Mouse (Mus musculus): Measurements from ENCODE around the gene Zbed3. TPM values are rescaled to one million over a fixed set of nuclear protein-coding genes. Genes with fewer than 3 reads are reported as not detected.

The Zbed3 gene
- total RNA-seq (2021), result 10 to 100 TPM; 19.1 to 21.8 TPM
- long read RNA-seq, transcript Zbed3-201 (2 exons, 1,894 nt), result major isoform, 16 of 18 reads
- long read RNA-seq, partial matches to known transcripts, result 0 of 18 reads
- long read RNA-seq, other reads (novel, unspliced or antisense), result 2 of 18 reads

DNA sequence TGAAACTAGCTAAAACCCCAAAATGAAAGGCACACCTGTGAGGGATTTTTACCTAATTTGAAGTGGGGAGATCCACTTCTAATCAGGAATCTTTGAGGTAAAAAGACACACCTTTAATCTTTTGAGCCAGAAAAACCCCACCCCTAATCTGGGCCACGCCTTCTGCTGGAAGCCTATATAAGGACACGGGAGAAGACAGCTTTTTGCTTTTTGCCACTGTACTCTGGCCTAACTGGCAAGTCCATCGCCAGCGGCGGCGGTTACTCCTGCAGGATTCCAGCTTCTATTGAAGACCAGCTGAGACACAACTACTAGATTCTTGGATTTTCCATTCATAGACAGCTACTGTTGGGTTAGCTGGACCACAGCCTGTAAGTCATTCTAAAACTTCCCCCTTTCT is at the start of gene Zbed3:
TSS of gene Zbed3 (plus strand) at position 213 of the 400 bp plus-strand sequence.
- DNase-seq (ENCODE audit: low spot score in 2 of 2), result no peak

DNA sequence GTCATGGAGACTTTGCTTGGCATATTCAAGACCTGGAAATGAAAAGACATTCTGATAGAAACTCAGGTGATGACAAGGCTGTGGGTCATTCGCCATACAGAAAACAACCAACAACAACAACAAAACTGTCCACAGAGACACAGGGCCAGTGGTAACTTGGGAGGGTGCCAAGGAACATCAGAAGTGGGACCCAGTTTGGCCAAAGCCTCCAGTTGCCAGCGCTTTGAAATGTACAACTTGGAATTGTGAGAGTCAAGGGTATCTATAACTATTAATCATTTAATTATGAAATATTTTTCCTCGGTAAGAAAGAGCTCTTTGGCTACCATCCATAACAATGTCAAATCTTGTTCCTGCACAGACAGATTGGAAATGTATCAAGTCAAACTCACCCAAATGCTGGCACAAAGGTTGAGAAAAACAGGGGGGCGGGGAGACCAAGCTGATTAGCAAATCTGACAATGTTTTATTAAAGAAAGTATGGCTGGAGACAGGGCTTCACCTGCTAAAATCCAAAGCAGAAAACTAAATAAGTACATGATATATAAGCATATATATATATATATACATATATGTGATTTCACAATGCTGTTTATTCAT is 44.9 kb upstream of the Zbed3 start:
- DNase-seq (ENCODE audit: low spot score in 2 of 2), result no peak

DNA sequence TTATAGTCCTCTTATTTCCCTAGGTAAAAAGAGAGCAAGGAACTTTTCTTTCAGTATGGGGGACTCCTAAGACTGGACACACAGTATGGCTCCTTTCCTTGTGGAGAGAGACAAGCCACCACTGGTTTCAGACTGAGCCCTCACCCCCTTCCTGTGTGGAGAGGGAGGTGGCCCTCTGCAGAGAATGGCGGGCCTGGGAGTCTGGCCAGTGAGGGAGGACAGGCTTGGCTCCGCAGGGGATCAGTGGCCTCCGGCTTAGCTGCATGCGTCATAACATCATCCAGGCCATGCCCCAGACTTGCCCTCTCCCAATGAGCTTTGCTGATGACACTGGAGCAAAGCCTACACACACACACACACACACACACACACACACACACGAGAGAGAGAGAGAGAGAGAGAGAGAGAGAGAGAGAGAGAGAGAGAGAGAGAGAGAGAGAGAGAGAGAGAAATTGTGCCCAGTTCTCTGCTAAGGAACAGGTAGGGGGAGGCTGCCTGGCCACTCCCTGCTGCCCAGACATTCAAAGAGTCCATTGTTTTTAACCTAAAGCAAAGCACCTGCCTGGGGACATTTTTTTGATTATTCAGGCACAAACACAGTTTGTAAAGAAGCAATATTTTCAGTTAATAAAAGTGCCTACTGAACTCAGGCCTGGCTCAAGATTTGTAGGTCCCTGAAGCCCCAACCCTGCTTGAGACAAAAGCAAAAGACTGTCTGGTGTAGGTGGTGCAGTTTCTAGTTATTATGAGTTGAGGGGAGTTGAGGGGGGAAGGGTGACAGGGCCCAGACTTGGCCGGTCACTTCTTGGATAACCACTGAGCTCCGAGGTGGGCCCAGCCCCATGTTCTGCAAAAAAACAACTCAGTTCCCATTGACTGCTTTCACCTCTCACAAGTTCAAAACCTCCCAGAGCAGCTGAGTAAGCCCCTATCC is 41.4 kb upstream of the Zbed3 start:
- peak in 1 of 2 experiments; percentile 24 for DNase-seq (ENCODE audit: low spot score in 2 of 2)

DNA sequence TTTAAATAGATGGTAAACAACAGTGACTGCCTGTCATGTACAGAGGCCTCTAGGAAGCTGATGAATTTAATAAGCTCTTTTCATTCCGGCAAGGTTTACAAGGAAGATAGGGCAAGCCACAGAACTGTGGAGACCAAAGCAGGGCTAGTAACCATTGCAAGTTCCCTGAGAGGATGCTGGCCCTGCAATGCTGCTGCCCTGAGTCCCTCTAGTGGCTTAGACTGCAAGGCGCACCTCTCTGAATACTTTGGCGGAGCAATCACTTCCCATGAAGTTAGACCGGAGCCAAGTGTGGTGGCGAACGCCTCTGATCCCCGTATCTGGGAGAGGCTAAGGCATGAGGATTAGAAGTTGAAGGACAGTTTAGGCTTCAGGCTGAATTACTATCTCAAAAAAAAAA is 36.4 kb upstream of the Zbed3 start:
- DNase-seq (ENCODE audit: low spot score in 2 of 2), result peak; percentile 79 to 85

DNA sequence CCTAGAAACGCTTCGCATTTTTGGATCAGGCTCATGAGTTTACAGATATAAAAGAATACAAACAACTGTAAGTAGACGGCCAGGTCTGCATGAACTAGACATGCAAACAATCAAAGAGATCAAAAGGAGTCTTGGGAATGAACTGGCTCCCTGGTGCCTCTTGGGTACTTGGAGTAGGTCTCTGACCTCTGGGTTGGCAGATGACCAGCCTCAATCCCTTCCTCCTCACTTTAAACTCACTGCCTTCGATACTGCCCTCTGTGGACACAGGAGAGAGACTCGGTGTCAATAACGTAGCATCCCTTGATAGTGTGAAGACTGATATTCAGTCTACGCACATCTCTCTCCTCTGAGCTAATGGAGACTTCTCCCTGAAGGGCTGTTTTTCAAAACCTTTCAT is 35.4 kb upstream of the Zbed3 start:
- no peak for DNase-seq (ENCODE audit: low spot score in 2 of 2)

DNA sequence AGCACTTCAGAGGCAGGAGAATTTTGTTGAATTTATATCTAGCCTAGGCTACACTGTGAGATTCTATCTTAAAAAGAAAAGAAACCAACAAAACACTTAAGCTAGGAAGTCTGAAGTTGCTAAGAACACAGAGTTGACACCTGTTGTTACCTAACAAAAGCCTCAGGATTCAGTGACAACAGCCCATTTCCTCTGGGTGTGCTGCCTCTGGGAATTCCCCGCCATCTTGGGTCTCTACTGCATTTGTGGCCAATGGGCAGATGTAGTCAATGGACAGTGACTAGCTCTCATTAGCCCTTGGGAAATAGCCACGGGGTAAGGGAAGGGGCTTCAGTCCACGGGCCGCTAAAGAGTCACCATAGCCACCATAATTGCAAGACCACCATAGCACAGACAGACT is 31.4 kb upstream of the Zbed3 start:
- DNase-seq (ENCODE audit: low spot score in 2 of 2), result no peak

DNA sequence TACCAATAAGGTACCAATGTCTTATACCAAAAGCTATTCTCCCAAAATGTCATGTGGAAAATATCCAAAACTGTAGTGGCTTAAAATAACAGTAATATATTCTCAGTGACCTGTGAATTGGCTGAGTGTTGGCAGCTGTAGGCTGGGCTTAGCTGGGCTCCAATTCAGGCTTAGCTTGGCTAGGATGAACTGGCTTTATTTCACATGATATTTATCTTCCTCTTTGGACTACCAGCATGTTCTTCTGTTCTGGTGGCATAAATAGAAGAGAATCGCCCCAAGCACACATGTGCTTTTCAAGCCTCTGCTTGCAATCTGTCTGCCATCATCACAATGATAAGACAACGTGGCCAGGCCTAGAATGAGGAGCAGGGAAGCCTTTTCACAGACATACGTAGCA is 23.5 kb upstream of the Zbed3 start:
- DNase-seq (ENCODE audit: low spot score in 2 of 2), result no peak

DNA sequence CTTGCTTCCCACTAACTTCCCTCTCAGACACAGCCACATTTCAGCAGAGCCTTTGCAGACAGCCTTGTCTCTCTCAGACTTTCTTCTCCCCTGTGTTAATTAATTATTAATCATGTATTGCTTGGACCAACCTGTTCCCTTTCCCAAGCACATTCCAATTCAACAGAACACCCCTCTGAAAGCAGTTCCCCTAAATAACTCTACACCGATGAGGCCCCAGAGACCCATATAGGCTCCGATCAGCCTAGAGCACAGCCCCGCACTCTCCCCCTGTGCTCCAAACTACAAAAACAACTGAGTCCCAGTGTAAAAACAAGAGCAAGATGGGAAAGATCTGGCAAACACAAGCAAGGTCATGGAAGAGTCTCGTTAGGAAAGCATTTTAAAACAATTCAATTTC is 16.8 kb upstream of the Zbed3 start:
- no peak for DNase-seq (ENCODE audit: low spot score in 2 of 2)

DNA sequence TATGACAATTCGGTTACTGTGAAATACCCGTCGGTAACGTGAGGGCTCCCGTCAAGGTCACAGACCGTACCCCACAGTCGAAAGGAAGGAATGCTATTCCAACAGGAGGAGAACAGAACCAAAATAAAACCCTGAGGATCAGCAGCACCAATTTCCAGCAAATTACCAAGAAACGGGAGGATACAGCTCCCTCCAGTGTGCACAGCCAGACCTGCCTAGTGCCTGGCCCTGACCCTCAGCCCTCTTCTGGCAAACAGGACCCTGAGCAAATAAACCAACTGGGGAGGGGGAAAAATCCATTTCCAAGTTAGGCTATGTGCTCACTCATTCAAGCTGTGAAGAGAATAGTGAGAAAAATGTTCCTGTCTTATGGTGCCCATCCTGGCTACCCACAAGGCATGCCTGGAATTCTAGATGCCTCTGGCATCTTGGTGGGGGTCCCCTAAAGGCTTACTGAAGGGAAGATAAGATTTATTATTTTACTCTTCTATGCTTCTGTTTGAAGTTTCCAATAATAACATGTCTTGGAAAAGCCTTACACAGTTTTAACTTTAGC is 16.2 kb upstream of the Zbed3 start:
- no peak for DNase-seq (ENCODE audit: low spot score in 2 of 2)

DNA sequence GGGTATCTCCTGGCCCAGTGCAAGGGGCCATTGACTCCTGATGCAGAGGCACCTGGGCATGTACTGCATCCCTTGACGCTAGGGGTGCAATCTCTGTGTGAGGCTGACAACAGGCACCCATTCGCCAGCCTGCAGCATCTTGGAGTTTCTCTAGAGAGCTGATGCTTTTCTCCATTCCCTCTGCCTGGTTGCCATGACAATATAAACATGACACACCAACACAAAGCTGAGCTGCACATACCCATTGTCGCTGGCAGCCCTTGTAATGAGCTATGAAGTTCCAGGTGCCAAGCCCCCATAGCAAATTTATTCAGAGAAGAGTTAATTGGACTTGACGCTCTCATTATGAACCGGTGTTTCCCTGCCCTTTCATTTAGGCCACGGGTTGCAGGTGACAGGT is 11.4 kb upstream of the Zbed3 start:
- no peak for DNase-seq (ENCODE audit: low spot score in 2 of 2)

DNA sequence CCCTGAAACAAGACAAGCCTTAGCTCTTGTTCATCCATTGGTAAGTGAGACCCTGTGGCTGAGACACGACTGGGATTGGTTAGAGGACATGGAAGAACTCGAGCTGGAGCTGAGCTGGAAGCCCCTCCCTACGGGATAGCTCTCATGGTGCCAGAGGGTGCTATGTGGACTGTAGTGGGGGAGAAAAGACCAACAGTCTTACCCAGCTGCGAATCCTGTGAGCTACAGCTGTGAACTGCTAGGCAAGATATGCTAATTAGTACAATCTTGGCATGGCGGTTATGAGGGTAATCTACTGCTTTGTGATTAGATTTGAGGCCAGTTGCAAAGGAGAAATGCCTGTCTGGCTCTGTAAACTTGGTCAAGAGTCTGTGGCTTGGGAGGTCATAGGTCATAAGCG is 4.3 kb upstream of the Zbed3 start:
- no peak for DNase-seq (ENCODE audit: low spot score in 2 of 2)

DNA sequence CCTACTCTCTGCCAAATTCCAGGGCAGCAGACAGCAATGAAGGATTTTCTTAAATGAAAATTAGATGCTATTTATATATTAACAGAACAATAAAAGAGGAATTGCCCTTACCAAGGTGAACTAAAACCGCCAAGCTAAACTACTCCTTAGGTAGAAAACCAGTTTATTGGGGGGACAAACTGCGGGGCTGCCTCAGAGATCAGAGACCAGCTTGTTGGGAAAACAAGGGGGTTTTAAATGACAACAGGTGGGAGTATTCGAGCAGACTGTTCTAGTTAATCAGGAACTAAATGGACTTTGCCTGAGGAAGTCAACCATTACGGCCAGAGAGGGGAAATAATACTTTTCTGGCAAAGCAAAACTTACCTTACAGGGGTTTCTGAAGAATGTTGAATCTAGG is 3.0 kb upstream of the Zbed3 start:
- DNase-seq (ENCODE audit: low spot score in 2 of 2), result no peak

DNA sequence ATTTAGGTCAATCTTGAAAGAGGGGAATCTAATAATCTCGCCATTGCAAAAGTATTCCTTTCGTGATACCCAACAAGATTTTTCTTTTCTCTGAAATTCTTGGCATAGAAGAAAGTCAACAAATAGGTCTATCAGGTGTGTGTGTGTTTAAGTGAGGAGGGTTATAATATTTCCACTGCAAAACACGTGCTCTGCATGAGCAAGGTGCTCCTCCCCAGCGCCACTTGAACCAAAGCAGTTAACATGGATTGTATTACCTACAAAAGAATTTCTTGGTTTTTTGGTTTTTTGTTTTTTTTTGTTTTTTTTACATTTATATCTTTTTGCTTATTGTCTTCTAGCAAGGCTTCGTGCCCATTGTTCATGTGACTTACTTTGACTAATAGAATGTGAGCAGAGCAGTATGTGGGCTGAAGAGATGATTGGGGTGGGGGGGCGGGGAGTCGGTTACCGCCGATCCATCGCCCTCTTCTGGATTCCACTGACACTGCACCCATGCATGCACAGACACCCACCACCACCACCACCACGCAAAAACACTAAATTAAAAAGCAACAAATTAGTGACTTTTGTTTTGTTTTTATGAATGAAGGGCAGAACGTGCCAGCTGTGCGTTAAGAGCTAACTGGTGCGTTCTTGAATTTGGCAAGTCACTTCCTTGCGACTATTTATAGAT is 676 bp downstream of the Zbed3 start:
- DNase-seq (ENCODE audit: low spot score in 2 of 2), result peak; percentile 75 to 82

DNA sequence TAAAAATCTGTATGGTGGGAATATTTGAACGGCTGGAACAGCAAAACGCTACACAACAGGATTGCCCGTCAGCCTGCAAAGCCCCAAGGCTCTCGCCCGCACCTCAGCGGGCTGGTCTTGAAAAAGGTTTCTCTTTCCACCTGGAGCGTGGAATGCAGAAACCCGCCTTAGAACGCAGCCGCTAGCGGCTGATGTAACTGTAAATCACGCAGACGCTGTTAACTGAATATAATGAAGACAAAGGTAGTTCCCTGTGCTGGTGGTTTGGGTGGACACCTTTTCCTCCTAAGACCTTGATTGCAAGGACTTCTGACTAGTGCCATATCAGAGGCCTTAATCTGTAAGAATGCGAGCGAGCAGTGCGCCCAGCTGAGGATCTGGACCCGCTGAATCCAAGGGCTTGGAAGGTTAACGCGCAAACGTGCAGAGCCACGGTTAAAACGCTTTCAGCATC is 1.2 kb downstream of the Zbed3 start:
- peak; percentile 58 to 61 for DNase-seq (ENCODE audit: low spot score in 2 of 2)

DNA sequence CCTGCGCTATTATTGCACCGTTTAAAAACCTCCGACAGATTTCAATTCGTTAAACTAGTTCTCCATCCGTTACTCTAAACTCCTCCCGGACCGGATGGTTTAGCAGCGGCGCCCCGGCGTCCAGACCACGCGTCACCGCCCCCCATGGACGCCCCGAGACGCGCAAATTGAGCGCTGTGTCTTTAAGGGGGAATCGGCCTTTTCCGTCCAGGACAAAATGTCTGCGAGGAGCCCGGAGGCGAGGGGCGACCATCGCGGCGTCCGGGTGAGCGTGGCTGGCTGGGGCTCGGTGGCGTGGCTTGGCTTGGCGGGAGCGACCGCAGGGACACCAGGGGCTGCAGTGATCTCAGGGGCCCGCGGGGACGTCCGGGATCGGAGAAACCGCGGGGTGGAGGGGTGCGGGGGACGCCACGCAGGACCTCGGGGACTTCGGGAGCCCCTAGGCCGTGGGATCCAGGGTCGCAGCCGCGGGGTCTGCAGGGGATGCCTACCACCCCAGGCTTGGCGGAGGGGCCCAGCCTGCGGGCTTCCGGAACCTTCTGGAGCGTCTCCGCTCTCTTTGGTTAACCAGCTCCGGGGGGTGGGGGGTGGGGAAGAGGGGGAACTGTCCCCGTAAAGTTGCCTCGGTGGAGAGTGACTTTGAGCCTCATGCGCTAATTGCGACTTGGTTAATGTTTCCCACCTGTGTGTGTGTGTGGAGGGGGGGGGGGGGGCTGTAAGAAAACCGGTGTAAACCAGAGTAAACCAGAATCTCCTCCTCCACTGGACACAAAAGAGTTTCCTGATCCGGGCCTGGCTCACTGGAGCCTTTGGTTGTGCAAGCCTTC is 1.9 kb downstream of the Zbed3 start:
- DNase-seq (ENCODE audit: low spot score in 2 of 2), result peak; percentile 77 to 84

DNA sequence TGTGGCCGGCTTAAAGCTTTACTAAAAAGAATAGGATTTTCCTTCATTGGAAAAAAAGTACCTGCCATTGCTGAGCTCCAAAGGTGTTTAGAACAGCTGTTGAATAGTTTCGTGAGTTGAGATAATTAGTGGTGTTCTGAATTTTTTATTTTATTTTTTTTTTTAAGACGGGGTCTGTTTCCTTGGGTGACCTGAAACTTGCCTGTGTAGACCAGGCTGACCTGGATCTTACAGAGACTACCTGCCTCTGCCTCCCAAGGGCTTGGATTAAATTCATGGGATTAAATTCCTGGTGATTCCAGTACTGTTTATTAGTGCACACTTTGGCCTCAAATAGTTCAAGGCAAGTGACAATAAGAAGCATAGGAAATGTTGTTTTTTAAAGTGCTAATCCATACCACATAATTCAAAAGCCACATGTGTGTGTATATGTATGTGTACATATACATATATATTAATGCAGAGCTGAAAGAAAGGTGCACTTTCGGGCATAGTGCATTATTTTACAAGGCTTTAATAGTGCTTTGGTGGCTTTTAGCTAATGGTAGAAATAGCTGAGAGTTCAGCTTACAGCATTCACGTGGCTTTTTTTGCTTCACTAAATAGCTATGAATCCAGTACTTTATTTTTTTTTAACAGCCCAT is 2.6 kb downstream of the Zbed3 start:
- no peak for DNase-seq (ENCODE audit: low spot score in 2 of 2)

DNA sequence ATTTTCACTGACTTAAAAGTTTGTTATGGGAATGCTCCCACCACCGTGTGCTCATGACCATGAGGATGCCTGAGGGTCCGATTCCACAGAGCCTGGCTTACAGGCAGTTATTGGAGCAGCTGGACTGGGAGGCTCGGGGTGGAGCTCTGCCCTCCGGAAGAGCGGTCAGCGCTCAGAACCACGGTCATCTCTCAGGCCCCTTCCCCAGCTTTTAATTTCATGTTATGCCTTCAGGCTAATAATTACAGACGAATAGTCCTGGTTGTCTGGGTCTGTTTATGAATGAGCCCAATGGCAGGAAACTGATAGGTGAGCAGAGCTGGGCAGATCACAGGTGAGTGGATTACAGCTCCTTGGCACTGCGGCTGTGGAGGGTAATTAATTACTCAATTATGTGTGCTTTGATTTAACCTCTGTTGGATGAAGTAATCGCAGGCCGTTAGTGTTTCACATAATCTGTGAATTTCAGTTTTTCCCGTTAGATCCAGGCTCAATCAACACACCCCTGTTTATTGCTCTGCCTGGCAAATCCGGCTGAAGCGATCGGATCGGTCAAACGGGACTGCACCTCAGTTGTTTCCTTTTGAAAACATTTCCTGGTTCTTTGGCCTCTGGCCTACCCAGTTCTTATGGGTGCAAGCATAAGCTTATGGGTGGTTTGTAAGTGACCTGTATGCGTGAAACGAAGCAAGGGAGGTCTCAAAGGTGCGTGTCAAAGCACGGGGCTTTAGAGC is 3.4 kb downstream of the Zbed3 start:
- no peak for DNase-seq (ENCODE audit: low spot score in 2 of 2)

DNA sequence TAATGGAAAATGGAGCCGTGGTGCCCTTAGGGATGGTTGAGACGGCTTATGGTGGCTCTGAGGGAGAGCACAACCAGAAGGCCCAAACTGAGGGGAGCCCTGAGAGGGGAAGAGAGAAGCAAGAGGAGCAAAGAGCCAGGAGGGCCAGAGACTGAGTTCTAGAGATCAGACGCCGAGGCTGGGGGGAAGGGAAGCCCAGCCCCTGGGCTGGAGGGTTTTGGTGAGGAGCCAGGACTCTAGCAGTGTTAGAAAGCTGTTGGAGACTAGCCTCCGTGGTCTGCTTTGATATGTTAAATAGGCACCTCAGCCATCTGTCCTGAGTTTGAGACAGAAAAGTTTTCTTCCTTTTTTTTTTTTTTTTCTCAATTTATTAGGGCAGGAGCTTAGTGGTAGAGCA is 3.9 kb downstream of the Zbed3 start:
- peak; percentile 48 to 69 for DNase-seq (ENCODE audit: low spot score in 2 of 2)

DNA sequence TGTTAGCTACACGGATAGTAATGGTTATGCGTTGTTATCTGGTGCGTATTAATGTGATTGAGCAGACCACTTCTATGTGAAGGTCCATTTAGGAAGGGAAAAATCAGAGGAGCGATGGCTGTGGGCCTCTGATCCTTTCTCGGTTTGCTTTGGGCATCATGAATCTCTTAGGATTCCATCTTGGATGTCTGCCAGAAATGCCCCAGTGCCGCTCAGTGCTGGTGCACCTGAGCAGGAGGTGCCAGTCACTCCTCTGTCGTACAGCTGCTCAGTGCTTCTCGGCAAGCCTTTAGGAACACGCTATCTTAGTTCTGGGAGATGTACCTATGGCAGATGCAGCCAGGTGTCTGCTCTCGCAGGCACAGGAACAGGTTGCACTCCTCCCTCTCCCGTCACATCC is 5.4 kb downstream of the Zbed3 start:
- DNase-seq (ENCODE audit: low spot score in 2 of 2), result no peak
